ENCODE assay signal across 8 mouse cellular contexts in genomic region chr4:98091368-98091827, GRCm38 (mm10).
DNase-seq lines count a peak whose midpoint lies in the region; ATAC-seq lines count a peak whose summit lies in the region.

No protein-coding gene starts in this region.

- H3K4me3 ChIP-seq in midbrain, embryonic 13.5 days (replicated peaks), result no peak overlapping the region
- no peak overlapping the region for H3K4me3 ChIP-seq in midbrain, embryonic 14.5 days (replicated peaks; ENCODE audit: low read depth, low read length)

- no peaks in the 10 kb centered on the region; the same call in 1 of the 2 replicates for H3K36me3 ChIP-seq in midbrain, embryonic 13.5 days
- H3K36me3 ChIP-seq in midbrain, embryonic 14.5 days (ENCODE audit: control insufficient read depth, insufficient read depth, low read length), result no peaks in the 10 kb centered on the region

- 0 out of 2 replicates have a peak overlapping the region, but pooled peaks have one; percentile 4 for H3K27ac ChIP-seq in midbrain, embryonic 13.5 days
- H3K27ac ChIP-seq in midbrain, embryonic 14.5 days (replicated peaks; ENCODE audit: low read depth, low read length), result no peak overlapping the region

- H3K4me1 ChIP-seq in midbrain, embryonic 13.5 days (replicated peaks), result peaks cover 24% of the 10 kb centered on the region
- peaks cover 9% of the 10 kb centered on the region for H3K4me1 ChIP-seq in midbrain, embryonic 14.5 days (ENCODE audit: control insufficient read depth, insufficient read depth, low read length)

- no peak for DNase-seq in midbrain, embryonic 14.5 days
- DNase-seq in heart, postnatal 14 days, result peak; percentile 67 to 69
- DNase-seq in kidney, postnatal 36 days, result peak; percentile 71 to 82
- peak; percentile 43 for DNase-seq in mesoderm, embryonic 11.5 days (ENCODE audit: low read depth, low spot score)
- no peak for DNase-seq in retina, postnatal 1 day
- DNase-seq in right cerebral cortex, postnatal 14 days, result no peak

- no peaks in the 10 kb centered on the region for H3K9me3 ChIP-seq in midbrain, embryonic 13.5 days
- no peaks in the 10 kb centered on the region for H3K9me3 ChIP-seq in midbrain, embryonic 14.5 days (ENCODE audit: control insufficient read depth, low read length)

- intact Hi-C loops in heart, postnatal 14 days (cut with DNase I), result no loop called here

- 72% methylated on average over 4 of the region's 4 CpGs for WGBS in midbrain, embryonic 13.5 days
- WGBS in midbrain, embryonic 14.5 days, result 75% methylated on average over 4 of the region's 4 CpGs

- H3K4me2 ChIP-seq in midbrain, embryonic 13.5 days (replicated peaks), result no peak overlapping the region
- no peak overlapping the region for H3K4me2 ChIP-seq in midbrain, embryonic 14.5 days (ENCODE audit: low read length)

- 0 out of 2 replicates have a peak, but pooled peaks cover 4% of the 10 kb centered on the region for H3K27me3 ChIP-seq in midbrain, embryonic 13.5 days
- no peaks in the 10 kb centered on the region for H3K27me3 ChIP-seq in midbrain, embryonic 14.5 days (ENCODE audit: control insufficient read depth, insufficient read depth, low read length)

- peak; percentile 19; the same call in 1 of the 2 replicates for ATAC-seq in midbrain, embryonic 13.5 days
- ATAC-seq in midbrain, embryonic 14.5 days (ENCODE audit: low FRiP score, low TSS enrichment), result no peak
- ATAC-seq in common myeloid progenitor, adult 5-6 weeks (replicated peaks; ENCODE audit: low read depth, poor library complexity, severe bottlenecking), result peak; percentile 85

- H3K9ac ChIP-seq in midbrain, embryonic 13.5 days (replicated peaks), result no peak overlapping the region
- H3K9ac ChIP-seq in midbrain, embryonic 14.5 days (replicated peaks; ENCODE audit: low read length), result no peak overlapping the region

Comparison
In these comparisons a context has a peak if more than half of its experiments do, and no peak if none do; other contexts are left out.
1. DNase-seq: peak in heart, postnatal 14 days (2 of 2), kidney, postnatal 36 days (2 of 2) and mesoderm, embryonic 11.5 days (single experiment); none in midbrain, embryonic 14.5 days (single experiment), retina, postnatal 1 day (single experiment) and right cerebral cortex, postnatal 14 days (single experiment).